Mouse (Mus musculus) urinary bladder, postnatal 4 days (tissue): Measurements from ENCODE around the gene Kdm2a.
"Not testable (repeated sequence)": the region's sequence is repeated elsewhere in the genome, so short reads cannot be mapped to it uniquely, and the experiment has no call there.

Experiments
- DNase-seq, 2 experiments: peaks; one replicate each; pipeline ENCODE4 v3.0.0; 2021 to 2022; ENCODE audit warnings: low spot score in 2 of 2

Kdm2a gene

DNA sequence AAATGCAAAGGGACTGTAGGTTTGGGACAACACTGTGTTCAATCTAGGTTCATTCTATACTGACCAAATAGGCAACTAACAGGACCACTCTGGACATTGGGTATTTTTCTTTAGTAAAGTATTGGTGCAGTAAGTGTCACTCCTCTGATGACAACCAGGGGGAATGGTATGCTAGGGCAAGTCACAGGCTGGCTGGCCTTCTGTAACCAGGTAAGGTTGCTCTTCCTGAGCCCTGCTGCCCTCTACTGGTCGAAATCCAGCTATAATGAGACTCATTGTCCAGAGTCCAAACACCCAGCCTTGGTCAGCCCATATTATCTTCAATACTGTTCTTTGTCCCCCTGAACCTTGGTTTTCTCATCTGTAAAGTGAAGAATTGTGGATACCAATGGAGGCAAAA is 19.1 kb upstream of the Kdm2a start:
- peak in 1 of 2 experiments; percentile 69 for DNase-seq

DNA sequence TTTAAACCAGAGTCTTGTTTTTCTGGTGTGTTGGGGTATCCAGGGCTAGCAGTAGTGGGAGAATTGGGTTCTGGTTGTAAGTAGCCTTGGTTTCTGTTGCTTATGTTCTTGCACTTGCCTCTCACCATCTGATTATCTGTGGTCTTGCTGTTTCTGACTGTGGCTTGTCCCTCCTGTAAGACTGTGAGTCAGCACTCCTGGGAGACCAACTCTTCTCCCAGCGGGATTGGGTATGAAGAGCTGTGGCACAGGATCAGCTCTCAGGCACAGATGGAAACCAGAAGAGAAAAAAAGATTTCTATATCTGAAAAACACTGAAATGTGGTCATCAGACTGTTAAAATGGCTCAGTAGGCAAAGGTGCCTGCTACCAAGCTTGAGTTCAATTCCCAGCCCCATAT is 16.5 kb upstream of the Kdm2a start:
- DNase-seq: no peak

DNA sequence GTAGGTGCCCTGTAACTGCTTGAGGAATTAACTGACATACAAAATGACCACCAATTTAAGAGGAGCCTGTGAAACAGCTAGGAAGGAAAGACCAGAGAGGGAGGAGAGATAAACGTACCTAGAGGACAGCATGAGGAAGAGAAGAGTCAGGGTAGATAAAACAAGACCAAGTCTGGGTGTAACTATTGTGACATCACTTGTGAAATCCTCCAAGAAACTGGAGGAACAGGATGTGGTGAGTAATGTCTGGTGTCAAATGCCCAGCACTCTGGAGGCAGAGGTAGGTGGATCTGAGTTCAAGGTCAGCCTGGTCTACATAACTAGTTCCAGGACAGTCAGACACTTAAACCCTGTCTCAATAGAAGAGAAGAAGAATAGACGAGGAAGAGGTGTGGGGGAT is 11.0 kb upstream of the Kdm2a start:
- DNase-seq: no peak

DNA sequence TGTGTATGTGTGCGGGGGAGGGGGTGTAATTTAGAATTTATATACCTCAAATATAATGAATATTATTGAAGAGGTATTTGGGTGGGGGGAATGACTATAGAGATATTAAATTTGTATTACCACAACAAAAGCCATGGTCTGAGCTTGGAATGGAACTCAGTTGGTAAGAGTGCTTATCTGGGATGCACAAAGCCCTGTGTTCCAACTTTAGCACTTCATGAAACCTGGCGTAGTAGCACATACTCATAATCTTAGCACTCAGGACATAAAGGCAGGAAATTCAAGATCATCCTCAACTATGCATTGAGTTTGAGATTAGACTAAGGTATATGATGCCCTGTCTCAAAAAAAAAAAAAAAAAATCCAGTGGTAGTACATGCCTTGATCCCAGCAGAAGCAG is 6.8 kb upstream of the Kdm2a start:
- DNase-seq: no peak

DNA sequence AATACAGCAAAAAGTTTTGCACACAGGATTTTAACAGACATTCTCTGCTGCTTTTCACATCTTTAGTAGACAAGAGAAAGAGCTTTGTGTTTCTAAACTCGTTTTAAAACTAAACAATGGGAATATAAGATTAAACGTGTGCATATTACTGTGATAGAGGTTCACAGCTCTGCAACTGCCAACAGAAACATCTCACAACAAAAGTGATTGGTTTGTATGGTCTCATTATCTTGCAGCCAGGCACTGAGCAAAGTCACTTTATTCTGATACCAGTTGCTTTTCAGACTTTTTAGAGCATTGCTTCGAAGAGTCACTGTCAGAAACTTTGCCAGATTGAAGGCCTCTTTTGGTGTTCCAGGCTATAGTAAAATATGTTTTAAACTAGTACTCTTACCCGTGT is 874 bp upstream of the Kdm2a start:
- DNase-seq: no peak

DNA sequence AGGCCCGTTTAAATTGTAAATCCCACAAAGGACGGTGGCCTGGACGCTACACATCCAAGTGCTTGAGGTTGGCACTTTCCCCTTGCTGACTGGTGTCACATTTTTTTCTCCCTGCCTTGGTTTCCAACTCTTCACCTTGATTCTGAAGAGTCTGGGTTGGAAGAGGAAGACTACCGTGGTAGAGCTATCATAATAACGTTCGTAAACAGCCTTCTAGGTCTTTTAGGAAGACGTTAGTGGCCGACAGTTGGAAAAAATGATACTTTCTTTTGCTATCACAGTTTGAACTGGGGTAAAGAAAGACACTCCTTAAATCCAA is 504 bp upstream of the Kdm2a start:
- no peak for DNase-seq

DNA sequence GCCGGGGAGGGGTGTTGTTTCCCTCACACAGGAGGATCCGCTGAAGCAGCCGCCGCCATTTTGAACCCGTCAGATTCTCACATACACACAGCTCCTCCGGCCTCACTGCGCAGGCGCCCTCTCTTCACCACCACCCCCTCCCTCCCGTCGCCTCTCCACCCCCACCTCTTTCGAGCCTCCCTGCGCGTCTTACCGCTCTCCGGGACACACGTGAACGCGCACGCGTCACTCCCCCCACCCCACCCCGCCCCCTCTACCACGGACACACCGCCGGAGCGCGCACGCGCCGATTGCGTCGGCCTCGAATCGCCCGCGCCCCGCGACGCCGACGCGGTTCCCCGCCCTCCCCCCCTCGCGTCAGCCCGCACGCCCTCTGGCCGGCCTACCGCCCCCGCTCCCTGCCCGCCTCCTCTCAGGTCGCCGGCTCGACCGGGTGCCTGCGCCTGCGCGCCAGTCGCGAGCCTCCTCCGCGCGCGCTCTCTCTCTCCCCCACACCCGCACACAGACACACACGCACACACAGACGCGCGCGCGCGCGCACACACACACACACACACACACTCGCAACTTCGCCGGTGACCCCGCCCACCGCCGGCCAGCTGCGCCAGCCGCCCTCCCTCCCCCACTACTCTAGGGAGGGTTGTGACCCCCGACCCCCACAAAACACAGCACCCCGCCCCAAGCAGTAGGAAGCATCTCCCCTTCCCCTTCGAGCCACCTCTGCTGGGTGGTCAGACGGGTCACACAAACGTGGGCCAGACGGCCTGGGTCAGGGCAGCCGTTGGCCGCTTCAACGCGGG is 887 bp downstream of the Kdm2a start:
- DNase-seq: peak; percentile 95

DNA sequence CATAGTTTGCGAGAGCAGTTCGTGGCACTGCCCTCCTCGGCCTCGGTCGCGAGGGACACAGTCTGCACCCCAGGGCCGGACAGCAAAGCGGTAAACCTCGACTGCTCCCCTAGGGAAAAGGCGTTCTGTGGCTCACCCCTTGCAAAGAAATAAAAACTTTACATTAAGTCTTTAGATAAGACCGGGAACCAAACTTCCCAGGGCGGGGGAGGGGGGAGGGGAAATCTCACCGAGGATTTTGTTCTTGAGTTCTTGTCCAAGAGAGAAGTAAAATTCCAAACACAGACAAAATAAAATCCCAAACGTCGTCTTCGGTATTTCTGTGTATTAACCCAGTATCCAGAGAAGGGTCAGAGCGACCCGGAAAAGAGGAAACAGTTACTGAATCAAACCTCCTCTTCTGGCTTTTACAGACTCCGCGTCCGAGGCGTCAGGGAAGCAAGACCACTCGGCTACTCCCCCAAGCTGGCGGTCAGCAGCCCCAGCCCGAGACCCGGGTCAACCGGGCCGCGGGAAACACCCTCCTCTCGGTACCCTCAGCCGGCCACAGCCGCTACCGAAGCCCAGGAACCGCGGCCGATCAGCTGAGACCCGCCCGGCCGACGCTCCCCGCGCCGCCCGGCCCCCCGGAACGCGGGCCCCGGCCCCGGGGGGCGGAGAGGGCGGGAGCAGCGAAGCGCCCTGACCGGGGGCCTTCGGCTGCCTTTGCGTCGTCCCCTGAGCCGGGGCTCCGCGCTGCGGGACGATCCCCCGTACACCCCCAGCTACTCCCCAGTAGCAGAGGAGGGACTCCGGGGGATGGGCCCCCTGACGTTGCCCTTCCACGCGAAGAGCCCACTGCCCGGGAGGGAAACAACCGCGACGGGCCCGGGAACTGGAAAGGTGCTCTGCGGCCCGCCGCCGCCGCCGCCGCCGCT is 1.7 kb downstream of the Kdm2a start:
- peak in 1 of 2 experiments; percentile 26 for DNase-seq

DNA sequence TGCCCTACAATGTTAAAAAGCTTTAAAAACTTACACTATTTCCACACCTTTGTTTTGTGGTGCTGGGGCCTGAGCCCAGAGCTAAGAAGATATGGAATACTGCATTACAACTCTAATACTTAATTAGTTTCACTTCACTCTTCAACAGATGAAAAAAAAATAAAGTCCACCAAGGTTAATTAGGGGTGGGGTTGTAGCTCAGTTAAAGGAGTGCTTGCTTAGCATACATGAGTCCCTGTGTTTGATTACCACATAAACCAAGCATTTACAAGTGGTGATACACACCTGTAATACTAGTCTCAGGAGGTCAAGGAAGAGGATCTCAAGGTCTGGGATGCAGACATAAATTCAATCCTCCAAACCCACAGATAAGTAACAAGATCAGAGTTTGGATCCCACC is 10.8 kb downstream of the Kdm2a start:
- no peak for DNase-seq

DNA sequence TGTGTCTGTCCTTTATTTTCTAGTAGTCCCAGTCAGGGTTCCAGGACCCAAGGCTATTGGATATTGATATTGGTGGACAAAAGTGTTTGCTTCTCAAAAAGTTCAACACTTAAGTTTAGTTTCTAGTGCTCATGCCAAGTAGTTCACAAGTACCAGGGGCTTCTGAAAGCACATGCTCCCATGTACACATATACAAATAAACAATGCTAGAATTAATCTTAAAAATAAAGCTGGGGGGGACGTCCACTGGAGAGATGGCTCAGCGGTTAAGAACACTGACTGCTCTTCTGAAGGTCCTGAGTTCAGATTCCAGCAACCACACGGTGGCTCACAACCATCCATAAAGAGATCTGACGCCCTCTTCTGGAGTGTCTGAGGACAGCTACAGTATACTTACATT is 13.1 kb downstream of the Kdm2a start:
- DNase-seq: no peak

DNA sequence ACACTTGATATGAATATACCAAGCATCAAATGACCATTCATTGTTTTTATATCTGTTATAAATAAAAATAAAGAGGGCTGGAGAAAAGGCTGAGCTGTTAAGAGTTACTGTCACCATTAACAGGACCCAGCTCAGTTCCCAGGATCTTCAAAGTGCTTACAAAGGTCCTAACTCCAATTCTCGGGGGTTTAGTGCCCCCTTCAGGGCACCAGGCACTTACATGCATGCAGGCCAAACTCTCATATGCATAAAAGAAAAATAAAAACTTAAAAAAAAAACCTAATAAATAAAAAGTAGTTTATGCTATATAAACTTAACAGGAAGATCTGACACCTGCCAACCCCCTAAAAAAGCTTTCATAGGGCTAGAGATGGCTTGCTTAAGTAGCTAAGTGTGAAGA is 13.8 kb downstream of the Kdm2a start:
- no peak for DNase-seq

DNA sequence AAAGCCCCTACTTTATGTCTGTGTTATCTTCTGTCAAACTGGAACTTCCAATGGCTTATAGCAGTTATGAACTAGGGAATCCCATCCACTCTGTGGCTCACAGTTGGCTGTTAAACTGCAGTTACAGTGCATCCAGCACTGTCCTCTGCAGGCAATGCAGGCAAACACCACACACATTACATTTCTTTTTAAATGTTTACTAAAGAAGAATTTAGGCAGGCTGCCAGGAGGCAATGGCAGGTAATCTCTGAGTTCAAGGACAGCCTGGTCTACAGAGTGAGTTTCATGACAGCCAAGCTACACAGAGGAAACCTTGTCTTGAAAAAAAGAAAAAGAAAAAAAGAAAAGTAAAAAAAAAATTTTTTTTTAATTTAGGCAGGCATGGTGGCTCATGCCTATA is 14.8 kb downstream of the Kdm2a start:
- no peak for DNase-seq

DNA sequence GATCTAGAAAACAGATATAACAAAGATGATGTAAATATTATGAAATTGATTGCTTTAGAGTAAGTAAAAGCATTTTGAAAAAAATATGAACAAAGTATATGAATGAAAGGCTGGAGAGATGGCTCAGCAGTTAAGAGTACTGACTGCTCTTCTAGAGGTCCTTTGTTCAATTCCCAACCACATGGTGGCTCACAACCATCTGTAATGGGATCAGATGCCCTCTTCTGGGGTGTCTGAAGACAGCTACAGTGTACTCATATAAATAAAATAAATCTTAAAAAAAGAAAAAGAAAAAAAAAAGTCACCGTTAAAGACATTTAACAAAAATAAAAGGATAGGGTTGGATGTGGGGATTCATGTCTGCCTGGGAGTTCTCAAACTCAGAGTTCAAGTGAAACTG is 15.8 kb downstream of the Kdm2a start:
- DNase-seq: not testable (repeated sequence)

DNA sequence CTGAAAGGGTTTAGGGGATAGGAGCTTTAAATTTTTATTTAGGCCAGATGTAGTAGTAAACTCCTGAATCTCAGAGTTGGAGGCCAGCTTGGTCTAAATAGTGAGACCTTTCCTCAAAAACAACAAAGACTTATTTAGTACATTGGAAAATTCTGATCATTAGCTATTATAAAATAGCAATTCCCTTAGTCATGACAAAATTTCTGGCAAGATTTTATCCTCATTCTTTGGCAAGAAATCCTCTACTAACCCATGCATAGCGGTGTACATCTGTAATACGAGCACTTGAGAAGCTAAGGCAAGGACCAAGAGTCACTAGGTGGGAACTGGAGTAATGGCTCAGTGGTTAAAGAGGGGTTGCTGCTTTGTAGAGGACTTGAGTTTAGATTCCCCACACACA is 27.4 kb downstream of the Kdm2a start:
- DNase-seq: no peak

DNA sequence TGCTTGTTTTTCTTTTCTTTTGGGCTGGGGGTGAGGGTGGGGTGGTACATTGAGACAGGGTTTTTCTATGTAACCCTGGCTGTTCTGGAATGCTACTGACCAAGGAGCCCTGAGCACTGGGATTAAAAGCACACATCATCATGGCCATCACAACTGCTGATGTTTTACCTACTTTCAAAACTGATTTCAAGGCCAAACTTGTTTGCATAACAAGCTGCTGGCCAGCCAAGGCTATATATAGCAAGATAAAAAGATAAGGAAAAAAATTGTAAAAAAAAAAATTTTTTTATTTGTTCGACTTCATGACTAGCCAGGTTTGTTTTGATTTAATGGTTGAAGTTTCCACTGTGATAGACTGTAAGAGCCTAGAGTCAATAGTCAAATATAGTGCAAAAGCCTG is 27.8 kb downstream of the Kdm2a start:
- no peak for DNase-seq

DNA sequence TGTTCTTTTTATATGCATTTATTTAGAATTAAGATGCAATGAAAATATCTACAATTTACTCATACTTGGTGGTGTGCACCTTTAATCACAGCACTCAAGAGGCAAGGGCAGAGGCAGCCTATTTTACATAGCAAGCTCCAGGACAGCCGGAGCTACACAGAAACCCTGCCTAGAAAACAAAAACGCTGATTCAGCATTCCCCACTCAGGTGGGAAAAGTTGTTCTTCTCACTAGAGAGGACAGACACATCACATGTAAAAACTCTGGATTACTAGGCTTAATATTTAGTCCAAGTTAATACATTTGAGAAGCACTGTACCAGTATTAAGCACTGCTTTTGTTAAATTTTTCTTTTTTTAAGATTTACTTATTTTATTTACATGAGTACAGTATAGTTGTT is 48.6 kb downstream of the Kdm2a start:
- no peak for DNase-seq

DNA sequence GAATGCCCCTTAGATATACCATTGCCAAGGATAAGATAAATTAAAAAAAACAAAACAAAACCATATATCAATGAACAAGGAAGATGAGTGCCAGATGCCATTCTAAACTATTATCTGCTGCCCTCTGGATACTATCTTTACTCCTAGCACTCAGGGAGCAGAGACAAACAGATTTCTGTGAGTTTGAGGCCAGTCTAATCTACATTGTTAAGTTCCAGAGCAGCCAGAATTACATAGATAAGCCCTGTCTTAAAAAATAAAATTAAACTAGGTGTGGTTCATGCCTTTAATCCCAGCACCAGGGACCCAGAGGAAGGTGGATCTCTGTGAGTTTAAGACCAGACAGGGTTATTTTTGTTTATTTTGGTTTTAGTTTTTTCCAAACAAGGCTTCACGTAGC is 51.6 kb downstream of the Kdm2a start:
- DNase-seq: no peak

DNA sequence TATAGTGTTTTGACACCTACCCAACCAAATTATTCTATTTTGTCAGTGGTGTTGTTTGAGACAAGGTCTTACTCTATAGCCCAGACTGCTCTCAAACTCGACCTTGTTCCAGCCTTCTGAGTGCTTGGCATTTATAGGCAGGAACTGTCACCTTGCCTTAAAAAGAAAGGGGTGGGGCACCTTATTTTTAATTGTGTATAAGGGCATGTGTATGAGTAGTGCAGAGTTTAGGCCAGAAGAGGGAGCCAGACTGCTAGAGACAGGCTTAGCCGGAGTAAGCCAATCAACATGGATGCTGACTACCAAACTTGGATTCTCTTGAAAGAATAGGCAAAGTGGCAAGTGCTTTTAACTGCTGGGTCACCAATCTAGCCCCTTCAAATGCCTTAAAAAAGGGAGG is 59.9 kb downstream of the Kdm2a start:
- no peak for DNase-seq

DNA sequence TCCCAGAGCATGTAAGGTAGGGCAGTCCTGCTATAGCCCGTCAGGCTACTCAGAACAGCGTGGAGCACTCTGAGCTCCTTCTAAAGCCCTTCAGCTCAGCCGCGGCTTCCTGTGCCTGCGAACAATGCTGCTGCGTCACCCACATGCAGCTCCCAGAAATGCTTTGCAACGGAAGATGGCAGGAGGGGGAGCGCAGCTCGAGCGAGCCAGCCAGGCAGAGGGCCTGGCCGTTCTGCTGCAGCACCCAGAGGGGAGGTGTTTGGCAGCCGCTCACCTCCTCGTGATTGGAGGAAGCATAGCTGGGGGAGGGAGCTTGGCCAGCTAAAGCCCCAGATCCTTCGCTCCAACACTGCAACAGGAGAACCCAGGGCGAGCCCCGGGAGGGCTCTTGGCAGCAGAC is 64.3 kb downstream of the Kdm2a start:
- peak; percentile 94 to 95 for DNase-seq

DNA sequence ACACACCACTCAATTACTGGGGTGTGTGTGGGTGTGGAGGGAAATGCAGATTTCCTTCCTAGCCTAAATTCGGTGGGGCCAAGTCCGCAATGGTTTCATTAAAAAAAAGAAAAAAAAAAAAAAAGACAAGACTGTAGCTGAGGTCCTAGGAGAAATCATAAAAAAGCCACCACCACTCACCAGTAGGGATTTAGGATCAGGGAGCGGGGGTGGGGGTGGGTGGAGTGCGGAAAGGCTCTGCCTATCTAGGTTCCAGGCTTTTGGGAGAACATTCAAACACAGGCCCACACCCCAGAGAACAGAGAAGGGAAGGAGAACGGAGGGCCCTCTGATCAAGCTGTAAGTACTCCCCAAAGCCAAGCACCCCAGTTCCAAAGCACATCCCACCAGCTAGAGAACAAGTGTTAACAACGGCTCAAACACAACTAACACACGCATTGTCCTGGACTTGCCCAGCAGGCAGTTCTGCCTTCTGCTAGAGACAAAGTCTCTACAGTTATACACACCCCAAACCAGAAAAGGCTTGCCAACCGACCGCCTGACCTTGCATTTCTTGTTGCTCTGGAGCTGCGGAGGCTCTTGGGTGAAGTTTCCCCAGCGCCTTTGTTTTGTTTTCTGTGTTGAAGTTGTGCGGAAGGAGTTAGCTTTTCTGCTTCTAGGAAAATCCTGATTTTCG is 64.8 kb downstream of the Kdm2a start:
- DNase-seq: peak in 1 of 2 experiments; percentile 27

DNA sequence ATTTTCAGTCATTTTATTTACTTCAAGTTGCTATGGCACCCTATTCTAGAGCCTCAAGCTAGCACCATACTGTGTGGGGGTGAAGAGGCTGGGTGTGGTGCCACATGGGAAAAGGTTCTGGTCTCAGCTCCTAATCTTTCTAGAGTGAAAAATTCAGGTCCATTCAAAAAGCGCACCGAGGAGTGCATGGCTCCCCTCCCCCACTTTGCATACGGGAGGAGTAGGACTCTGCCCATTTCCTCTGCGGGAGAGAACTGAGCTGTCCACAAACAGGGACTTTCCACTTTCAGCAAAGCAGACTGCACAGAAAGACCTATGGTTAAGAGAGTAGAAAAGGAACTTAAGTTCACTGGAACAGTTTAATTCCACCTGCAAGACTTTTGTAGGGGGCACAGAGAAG is 65.4 kb downstream of the Kdm2a start:
- DNase-seq: no peak

DNA sequence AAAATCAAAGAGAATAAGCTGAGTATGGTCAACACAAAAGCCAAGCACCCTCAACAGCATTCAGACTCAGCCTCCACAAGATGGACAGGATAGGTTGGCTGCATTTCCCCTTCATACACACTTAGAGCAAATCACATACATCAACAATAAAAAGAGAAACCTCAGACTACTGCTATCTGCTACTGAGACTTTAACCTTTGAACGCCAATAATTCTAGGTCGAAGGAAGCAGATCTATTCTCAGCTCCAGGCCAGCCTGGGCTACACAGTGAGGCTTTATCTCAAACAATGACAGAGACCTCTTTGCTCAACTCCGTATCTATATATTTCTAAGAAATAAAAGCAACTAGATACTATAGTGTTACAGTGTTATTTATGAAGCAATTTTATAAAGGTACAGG is 66.8 kb downstream of the Kdm2a start:
- no peak for DNase-seq

DNA sequence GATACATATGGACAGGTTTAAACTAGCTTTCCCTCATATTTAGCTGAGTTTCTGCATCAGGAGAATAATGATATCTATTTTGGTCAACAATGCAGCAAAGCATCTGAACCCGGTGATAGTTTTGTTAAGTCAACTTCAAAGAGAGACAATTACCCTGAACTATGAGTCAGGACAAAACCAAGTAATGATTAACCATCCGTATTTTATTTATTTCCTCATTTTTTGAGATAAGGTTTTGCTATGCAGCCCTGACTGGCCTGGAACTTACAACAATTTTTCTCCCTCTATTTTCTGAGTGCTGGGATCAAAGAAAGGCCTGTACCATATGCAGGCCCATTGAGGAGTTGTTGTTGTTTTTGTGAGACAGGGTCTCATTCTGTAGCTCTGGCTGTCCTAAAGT is 67.5 kb downstream of the Kdm2a start:
- DNase-seq: no peak
